Mouse (Mus musculus) embryo, embryonic 10 days (tissue): ENCODE results near the gene Il4i1.

Source experiments
- DNase-seq: peaks from one replicate; pipeline ENCODE4 v3.0.0-alpha.2; 2015; ENCODE audit warnings: low spot score

Gene Il4i1

DNA sequence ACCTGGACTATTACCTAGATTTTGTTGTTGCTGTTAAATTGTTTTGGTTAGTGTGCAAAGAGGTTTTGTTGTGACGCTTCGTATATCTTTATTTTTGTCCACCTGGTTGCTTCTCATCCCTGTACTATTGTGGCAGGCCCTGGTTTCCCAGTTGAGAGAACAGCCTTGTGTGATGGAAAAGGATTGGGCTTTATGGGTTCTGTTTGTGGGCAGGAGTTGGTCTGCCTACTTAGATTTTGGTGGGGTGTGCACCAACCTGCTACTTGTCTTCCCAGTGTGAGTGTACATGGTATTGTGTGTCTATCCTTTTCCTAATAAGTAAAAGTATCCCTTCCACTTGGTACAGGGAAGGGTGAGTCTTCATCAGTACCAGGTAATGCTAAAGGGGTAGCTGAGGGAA is 3.2 kb downstream of the Il4i1 start:
- peak; percentile 1 for DNase-seq

DNA sequence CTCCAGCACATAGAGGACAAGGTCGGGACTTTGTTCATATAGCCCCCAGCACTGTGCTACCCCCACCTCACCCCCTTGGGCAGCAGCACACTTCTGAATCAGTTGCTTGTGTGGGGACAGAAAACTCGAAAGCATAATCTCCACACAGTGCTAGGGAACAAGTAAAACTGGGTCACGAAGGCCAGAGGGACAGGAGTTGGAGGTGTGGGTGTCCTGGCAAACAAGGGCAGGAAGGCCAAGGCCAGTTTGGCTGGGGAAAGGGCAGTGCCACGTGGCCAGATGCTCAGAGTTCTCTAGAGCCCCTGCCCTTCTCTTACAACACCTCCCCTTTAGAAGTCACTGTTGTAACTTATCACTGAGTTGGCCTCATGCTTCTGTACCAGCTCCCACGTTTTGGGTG is 3.7 kb downstream of the Il4i1 start:
- DNase-seq: peak; percentile 3

DNA sequence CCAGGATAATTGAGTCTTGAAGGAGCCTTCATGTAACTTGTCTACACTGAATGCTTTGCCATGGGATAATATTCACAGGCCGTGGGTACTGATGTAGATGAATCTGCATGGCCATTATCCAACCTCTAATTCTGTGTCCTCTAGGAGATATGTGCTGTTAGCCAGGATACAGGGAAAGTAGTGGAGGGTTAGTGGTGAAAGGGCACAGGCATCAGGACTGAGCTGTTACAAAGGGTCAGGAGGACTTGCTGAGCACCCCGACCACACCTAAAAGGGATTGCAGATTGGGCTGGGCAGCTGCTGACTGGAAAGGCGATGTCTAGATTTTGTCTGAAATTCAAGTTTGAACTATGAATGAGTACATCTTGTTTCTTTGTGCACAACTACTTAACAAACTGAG is 4.3 kb downstream of the Il4i1 start:
- peak; percentile 2 for DNase-seq

DNA sequence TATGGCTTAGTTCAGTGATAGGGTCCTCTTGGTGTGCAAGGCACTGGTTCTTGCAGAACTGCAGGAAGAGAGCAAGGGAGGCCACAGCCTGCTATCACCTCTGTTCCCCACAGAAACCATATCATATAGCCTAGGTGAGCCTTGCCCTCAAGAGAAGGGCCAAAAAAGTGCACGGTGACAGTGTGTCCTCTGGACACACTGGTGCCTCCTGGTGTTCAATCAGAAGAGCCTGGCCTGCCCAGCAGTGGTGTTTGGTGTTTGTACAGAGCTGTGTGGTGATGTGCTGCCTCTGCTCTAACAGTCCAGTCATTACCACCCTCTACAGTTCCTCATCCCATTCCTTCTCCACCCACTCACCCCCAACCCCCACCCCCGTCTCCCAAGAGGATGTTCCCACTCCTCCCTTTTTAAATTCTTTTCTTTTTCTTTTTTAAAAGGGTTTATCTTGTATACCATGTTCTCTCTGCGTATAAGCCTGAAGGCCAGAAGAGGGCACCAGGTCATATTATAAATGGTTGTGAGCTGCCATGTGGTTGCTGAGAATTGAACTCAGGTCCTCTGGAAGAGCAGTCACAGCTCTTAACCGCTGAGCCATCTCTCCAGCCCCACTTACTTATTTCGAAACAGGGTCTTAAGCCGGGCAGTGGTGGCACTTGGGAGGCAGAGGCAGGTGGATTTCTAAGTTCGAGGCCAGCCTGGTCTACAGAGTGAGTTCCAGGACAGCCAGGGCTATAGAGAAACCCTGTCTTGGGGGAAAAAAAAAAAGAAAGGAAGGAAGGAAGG is 5.7 kb downstream of the Il4i1 start:
- no peak for DNase-seq

DNA sequence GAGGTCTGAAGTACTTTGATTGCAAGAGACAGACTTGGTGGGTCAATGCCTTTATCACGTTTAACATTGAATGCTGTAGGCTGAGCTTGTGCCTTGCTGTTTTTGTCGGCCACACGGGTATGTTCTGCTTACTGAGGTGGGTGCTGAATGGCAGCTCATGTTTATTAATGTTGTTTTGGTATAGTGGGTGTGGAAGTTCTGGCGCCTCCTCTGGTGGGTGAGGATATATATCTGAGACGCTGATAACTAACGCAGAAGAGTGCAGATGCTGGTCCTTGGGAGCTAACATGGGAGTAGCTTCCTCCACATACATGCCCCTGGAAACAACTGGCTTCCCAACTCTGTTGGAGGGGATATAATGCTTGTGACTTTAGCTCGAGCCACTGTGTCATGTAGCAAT is 7.2 kb downstream of the Il4i1 start:
- DNase-seq: no peak

DNA sequence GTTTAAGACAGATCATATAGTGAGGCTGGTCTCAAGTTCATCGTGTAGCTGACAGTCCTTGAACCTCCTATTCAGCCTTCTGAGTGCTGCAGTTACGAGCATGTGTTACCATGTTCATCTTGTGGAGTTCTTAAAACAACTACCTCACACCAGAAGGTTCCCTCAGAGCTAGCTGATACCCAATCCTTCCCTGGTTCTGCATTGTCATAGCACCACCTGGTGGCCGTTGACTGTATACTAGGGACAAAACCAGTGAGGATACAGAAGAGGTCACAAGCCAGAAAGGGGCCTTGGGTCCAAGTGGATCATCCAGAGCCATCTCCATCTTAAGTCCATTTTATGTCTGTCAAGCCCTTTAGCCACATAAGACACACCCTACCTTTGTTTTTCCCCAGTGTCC is 8.7 kb downstream of the Il4i1 start:
- peak; percentile 86 for DNase-seq

DNA sequence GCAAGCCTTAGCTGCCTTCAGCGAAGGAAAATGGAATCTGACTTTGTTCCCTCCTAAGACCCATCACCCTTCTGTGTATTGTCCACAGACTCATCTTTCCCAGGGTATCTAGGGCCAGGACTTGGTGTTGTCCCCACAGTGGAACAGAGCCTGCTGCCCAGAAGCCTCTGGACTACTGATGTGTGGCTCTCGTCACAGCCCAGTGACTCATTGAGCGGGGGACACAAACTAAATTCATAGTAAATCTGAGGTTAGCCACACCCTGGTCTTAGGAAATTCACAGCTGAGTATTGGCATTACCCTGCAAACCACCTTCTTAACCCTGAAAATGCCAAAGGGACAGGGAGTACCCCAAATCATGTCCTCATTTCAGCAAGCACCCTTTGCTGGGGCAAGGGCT is 10.6 kb downstream of the Il4i1 start:
- DNase-seq: no peak

DNA sequence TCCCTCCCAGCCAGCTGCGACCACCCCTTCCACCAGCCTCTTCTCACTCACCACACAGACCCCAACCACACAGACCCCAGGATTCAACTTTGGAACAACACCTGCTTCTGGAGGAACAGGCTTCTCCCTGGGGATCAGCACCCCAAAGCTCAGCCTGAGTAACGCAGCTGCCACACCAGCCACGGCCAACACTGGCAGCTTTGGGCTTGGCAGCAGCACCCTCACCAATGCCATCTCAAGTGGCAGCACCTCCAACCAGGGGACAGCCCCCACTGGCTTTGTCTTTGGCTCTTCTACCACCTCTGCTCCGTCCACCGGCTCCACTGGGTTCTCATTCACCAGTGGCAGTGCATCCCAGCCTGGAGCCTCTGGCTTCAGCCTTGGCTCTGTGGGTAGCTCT is 12.5 kb downstream of the Il4i1 start:
- DNase-seq: no peak

DNA sequence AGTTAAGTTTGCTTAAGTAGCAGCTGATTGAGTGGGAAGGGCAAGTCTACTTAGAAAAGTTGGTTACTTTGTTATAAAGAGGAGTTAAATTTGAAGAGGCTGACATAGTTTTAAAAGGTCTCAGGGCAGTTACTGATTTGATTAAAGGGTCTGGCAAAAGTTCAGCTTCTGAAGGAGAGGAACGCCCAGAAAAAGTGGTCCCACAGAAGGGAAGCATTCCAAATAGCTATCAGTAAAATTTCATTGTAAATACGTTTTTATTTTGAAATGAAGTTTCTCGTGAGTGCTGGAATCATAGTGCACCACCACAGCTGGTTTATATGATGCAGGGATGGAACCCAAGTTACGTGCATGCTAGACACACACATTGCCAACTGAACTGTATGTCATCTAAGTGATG is 16.6 kb downstream of the Il4i1 start:
- no peak for DNase-seq

DNA sequence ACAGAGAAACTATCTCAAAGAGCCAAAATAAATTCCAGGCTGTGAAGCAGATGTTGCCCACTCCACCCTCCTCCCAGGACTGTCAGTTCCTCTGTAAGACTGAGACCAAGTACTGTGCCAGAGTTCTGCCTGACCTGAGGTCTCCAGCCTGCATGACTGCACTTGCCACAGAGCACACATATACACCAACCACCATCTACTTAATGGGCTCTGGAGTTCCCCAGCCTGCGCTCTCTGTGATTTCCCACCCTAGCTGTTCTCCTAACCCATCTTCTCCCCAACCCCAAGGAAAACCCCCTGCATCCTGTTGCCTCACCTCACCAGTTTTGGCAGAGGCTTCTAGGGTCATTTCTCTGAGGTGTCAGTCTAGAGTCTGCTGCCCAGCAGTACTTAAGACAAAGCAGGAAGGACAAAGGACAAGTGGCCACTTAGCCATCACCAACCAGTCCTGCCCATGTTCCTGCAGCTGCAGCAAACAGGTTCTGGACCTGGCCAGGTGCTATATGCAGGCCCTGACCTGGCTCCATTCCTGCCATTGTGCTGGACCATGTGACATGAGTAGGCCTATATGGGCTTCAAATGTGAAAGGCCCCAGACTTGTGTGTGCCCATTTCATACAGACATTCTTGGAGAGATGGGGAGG is 19.3 kb downstream of the Il4i1 start:
- DNase-seq: no peak

DNA sequence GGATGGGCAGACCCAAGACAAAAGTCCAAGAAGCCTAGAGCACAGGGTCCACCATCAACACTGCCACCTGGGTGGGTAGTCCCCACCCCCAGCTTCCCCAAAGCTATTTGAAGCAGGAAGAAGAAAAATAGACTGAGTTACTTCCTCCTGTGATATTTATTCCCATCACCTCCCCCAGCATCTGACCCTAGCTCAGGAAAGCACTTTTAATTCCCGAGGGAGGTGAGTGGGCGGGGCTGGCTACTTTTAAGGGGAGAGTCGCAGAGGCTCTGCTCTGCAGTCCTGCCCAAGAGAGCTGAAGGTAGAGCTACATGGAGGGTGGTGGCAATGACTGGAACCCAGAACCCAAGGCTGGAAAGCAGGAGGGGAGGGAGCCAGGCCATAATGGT is 19.8 kb downstream of the Il4i1 start:
- DNase-seq: no peak

DNA sequence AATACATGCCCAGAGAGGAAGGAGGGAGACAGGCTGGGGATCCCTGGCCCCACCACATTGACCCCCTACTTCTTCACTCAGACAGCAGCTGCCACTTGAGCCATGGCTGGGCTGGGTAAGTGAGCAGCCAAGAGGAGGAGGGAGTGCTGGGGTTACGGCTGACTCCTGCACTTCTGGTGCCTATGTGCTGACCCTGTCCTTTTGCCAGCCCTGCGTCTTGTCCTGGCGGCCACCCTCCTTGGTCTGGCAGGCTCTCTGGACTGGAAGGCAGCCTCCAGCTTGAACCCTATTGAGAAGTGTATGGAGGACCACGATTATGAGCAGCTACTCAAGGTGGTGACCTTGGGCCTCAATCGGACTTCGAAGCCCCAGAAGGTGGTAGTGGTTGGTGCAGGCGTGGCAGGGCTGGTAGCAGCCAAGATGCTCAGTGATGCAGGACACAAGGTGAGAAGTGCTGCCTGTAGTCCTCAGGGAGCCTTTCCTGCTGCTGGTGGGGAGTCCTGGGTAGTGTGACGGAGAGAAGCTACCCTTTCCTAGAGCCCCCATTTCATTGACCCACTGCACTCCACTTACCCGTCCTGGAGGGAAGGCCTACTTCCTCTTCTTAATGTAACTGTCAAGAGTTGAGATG is 20.4 kb downstream of the Il4i1 start:
- DNase-seq: no peak

DNA sequence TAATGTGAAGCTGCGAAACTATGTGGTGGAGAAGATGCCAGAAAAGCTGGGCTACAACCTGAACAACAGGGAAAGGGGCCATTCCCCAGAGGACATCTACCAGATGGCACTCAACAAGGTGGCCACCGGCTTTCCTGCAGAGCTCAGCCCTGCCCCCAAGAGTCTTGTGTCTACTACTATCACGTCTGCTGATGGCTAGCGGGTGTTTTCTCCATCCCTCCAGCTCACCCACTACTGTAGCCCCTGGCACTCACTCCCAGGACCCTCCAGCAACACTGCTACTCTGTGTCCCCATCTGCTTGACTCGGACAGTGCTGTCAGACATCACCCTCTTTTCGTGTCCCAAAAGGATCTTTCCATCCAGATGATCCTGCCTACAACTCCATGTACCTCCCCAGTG is 21.9 kb downstream of the Il4i1 start:
- no peak for DNase-seq

DNA sequence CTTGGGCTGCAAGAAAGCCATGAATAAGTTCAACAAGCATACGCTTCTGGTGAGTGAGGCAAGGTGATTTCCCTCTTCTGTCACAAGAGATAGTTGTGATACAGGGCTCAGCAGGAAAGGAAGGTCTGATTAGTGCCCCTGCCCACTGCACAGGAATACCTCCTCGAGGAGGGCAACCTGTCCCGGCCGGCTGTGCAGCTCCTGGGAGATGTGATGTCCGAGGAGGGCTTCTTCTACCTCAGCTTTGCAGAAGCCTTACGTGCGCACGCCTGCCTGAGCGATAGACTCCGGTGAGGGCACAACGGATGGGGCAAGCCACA is 22.9 kb downstream of the Il4i1 start:
- no peak for DNase-seq

DNA sequence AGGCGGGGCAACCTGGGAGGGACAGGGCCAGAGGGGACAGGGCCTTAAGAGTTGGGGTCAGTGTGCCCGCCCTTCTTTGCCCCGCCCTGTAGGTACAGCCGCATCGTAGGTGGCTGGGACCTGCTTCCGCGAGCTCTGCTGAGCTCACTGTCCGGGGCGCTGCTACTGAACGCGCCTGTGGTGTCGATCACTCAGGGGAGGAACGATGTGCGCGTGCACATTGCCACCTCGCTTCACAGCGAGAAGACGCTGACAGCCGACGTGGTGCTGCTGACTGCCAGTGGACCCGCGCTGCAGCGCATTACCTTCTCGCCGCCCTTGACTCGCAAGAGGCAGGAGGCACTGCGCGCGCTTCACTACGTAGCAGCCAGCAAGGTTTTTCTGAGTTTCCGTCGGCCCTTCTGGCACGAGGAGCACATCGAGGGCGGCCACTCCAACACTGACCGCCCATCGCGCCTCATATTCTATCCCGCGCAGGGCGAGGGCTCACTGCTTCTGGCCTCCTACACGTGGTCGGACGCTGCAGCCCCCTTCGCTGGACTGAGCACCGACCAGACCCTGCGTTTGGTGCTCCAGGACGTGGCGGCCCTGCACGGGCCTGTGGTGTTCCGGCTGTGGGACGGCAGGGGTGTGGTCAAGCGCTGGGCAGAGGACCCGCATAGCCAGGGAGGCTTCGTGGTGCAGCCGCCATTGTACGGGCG is 23.5 kb downstream of the Il4i1 start:
- peak; percentile 73 for DNase-seq

DNA sequence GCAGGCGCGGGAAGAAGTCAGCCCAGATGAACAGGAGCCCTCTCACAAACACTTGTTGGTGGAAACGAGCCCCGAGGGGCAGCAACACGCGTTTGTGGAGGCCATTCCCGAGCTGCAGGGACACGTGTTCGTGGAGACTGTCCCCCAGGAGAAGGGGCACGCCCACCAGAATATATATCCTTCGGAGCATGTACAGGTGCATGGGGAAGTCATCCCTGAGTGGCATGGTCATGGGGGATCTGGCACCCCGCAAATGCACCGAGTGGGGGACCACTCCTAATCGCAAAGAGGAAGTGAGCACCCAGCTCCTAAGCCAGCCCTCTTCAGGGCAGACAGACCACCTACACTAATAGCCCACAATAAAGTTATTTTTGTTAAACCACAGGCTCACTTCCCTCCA is 24.2 kb downstream of the Il4i1 start:
- DNase-seq: no peak

DNA sequence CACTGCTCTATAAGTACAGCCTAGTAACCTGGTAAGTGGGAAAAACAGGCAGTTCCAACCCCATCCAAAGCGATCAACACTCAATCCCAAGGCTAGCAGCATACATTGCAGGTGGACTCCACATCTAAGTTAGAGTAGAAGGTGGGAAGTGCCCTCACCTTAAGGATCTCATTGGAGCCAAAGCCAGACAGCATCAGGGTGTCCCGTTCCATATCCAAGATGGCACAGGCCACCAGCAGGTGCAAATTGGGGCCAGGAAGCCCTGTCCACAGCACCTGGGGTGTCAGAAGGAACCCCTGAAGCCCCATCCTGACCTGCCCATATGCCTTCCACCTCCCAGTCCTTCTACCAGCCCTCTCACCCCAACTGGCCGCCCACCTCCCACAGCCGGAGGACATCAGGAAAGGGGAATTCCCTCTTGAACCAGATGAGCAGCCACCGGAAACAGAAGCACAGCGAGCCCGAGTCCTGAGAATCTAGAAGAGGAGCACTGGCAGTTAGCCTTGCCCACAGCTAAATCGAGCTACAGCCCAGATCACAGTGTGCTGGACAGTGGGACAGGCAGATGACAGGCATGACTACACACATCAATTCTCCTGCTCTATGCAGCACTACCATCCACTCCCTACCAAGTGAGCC is 25.8 kb downstream of the Il4i1 start:
- DNase-seq: no peak

DNA sequence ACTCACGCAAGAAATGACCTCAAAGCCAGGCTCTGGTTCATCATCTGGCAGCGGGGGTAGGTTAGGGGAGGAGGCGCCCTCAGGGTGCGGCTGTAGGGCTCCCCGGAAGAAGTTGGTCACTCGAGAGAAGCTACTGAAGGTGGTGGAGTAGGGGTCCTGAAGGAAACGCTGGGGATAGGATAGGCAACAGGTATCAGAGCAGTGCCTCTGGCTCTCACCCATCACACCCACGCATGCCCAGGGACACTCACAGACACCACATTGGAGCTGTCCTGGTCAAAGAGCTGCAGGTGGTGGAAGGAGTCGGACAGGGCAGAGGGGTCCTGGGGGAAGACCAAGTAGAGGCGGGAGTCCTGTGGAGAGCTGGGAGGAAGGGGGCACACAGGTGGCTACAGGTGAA is 28.8 kb downstream of the Il4i1 start:
- no peak for DNase-seq

DNA sequence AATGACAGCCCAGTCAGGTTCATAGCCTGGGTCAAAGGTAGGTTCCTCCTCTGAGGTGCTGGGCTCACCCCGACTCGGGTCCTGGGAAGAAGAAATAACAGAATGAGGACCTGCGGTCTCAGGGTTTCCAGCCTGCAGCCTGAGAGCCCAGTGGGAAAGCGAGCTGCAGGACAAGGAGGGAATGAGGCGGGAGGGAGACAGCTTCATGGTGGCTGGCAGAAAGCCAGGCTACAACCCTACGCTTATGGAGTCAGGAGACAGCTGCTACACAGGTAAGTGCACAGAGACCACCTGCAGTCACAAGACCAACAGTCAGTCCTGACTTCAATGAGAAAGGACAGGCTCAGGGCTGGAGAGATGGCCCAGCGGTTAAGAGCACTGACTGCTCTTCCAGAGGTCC is 30.6 kb downstream of the Il4i1 start:
- DNase-seq: no peak

DNA sequence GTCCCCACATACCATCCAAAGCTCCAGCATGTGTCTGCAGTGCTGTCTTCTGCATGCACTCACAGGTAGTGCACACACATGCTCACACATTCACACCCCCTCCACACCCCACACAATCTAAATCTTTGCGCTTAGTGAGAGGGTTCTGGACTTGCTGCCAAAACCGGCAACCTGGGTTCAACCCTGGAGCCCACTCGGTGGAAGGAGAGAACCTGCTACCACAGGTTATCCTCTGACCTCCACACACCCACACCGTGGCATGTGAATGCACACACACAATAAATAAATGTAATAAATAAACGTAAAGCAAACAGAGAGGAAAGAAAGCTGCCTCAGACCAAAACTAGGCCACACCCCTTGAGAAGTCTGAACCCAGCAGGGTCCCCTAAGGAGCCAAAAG is 31.6 kb downstream of the Il4i1 start:
- no peak for DNase-seq

DNA sequence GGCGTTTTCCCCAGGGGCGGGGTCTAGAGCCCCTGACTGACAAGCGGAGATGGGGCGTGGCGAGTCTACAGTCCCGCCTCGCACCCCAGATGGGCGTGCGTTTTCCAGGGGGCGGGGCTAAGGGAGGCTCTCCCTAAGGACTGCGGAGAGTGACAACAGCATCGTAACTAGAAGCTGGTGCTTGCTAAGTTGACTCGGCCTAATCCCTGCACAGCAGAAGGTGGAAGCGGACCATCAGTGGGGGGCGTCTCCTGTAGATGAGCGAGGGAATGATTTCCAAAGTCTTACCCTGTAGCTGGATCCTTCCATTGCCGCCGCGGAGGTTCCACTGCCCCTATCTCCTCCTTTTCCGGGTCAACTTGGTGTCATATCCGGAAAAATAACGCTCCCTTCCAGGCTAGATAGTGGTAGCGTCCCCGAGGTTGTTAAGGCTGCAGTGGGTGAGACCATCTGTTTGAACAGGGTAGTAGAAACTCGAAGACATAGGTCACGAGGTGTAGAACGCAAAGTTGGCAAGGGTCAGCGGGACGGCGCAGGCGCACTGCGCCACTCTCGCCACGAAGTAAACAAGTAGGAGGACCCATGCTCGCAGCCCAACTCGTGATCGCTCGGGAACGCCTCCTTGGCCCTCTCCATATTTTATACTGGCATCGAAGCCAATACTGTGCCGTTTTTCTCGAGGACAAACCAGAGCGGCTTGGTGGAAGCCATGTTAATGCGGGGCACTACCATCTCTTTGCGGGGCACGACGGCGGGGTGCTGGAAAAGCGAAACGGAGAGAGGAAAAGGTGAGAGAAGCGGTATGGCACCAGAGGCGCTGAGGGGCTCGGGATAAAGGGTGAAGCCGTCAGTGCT is 32.6 kb downstream of the Il4i1 start, which contains the start of the genes Akt1s1 and Tbc1d17:
Akt1s1 (plus strand) TSS at position 431 of the 855 bp plus-strand sequence.
Tbc1d17 (minus strand) TSS at position 519 of the 855 bp plus-strand sequence.
- peak; percentile 98 for DNase-seq
